Mouse (Mus musculus) midbrain, embryonic 14.5 days (tissue): ENCODE measurements around the gene Ippk. TPM values are rescaled to one million over a fixed set of nuclear protein-coding genes. Genes with fewer than 3 reads are reported as not detected.

Experiments used
- polyA plus RNA-seq: library from polyadenylated mRNA; unstranded; fragments of >200 nt; fragmentation: Nextera tagmentation; extraction: Ambion mirVana; gene quantifications from 2 replicates; pipeline ENCODE4 v1.2.1, GENCODE M21; 2014

Gene Ippk
- polyA plus RNA-seq, 1 experiment from 2014 or later, result 15.7 TPM

Other genes with a start within 250 kb of the Ippk start
- gene Ninj1, start 233.8 kb upstream of the Ippk start, polyA plus RNA-seq, result 15.3 and 22.0 TPM in 2 replicates
- gene Card19, start 205.2 kb upstream of the Ippk start, polyA plus RNA-seq, result 20.6 and 24.6 TPM in 2 replicates
- 0.32 and 1.1 TPM in 2 replicates for gene Susd3, start 172.5 kb upstream of the Ippk start, polyA plus RNA-seq
- gene Fgd3, start 100.9 kb upstream of the Ippk start, polyA plus RNA-seq, result 1.8 and 2.0 TPM in 2 replicates
- 25.3 and 30.1 TPM in 2 replicates for gene Bicd2, start 79.7 kb upstream of the Ippk start, polyA plus RNA-seq
- gene Tes3-ps, start 72.1 kb downstream of the Ippk start, polyA plus RNA-seq, result 0.53 and 0.78 TPM in 2 replicates
- gene Ecm2, start 83.6 kb downstream of the Ippk start, polyA plus RNA-seq, result 0.97 and 1.2 TPM in 2 replicates
- 0.27 and 0.88 TPM in 2 replicates for gene Aspn, start 123.2 kb downstream of the Ippk start, polyA plus RNA-seq
- gene Omd, start 161.2 kb downstream of the Ippk start, polyA plus RNA-seq, result 0.30 TPM in 1 of 2 replicates, not detected in the other
- gene Ogn, start 186.8 kb downstream of the Ippk start, polyA plus RNA-seq, result 0.59 and 7.7 TPM in 2 replicates
- gene Cenpp, start 231.5 kb downstream of the Ippk start, polyA plus RNA-seq, result 7.4 and 9.6 TPM in 2 replicates
- gene Nol8, start 231.8 kb downstream of the Ippk start, polyA plus RNA-seq, result 18.0 and 22.4 TPM in 2 replicates